ENCODE assay signal across 20 mouse cellular contexts in genomic region chr9:70037988-70038387, GRCm38 (mm10). TPM values are rescaled to one million over a fixed set of nuclear protein-coding genes. Genes with fewer than 3 reads are reported as not detected.
"Had no signal": no experiment of that assay in that cellular context is flagged by ENCODE, and none has a peak within 500 bp of the region (broad histone marks: within the 10 kb centered on the region; RNA-seq: fewer than 3 reads in every experiment).

Gene Gcnt3 (minus strand): TSS chr9:70038088.

- ATAC-seq: liver, embryonic 12.5 days; midbrain, embryonic 16.5 days had no signal

- H3K9ac ChIP-seq: liver, embryonic 12.5 days; liver, embryonic 14.5 days; lung, embryonic 14.5 days; midbrain, embryonic 12.5 days; neural tube, embryonic 13.5 days; neural tube, embryonic 15.5 days had no signal

- H3K36me3 ChIP-seq: liver, embryonic 12.5 days; midbrain, embryonic 10.5 days; midbrain, embryonic 12.5 days; neural tube, embryonic 13.5 days; neural tube, embryonic 15.5 days had no signal

- H3K4me3 ChIP-seq: liver, embryonic 12.5 days; midbrain, embryonic 10.5 days; midbrain, embryonic 12.5 days; myocyte; neural tube, embryonic 13.5 days; neural tube, embryonic 15.5 days had no signal

- DNase-seq: lung, adult 18-20 months; lung, embryonic 14.5 days; lung, postnatal 10 days; lung, postnatal 4 days; midbrain, embryonic 14.5 days; right cerebral cortex, postnatal 25 days; right cerebral cortex, postnatal 4 days; thymus, adult 18-20 months; thymus, postnatal 14 days; thymus, postnatal 36 days had no signal

- H3K4me2 ChIP-seq: liver, embryonic 12.5 days; lung, embryonic 14.5 days; midbrain, embryonic 12.5 days; neural tube, embryonic 13.5 days; neural tube, embryonic 15.5 days had no signal

- H3K4me1 ChIP-seq: midbrain, embryonic 10.5 days; midbrain, embryonic 12.5 days; neural tube, embryonic 13.5 days; neural tube, embryonic 15.5 days had no signal

- H3K27me3 ChIP-seq: midbrain, embryonic 12.5 days; neural tube, embryonic 13.5 days; neural tube, embryonic 15.5 days had no signal

- H3K9me3 ChIP-seq: liver, embryonic 12.5 days; midbrain, embryonic 10.5 days; neural tube, embryonic 13.5 days; neural tube, embryonic 15.5 days had no signal

- H3K27ac ChIP-seq: liver, embryonic 12.5 days; liver, embryonic 14.5 days; midbrain, embryonic 10.5 days; midbrain, embryonic 12.5 days; neural tube, embryonic 13.5 days; neural tube, embryonic 15.5 days had no signal

RNA-seq across cellular contexts. Expression of gene Gcnt3, which starts in this region (rescaled TPM):
- polyA plus RNA-seq: liver, embryonic 12.5 days; liver, embryonic 14.5 days; midbrain, embryonic 10.5 days; midbrain, embryonic 12.5 days; midbrain, embryonic 14.5 days; midbrain, embryonic 16.5 days; neural tube, embryonic 11.5 days; neural tube, embryonic 13.5 days; neural tube, embryonic 15.5 days; spleen, adult 2 months had no signal
